Mouse (Mus musculus) midbrain, embryonic 12.5 days (tissue): ENCODE results near the gene Cryzl2. TPM values are rescaled to one million over a fixed set of nuclear protein-coding genes. Genes with fewer than 3 reads are reported as not detected.

Source experiments
- polyA plus RNA-seq: library from polyadenylated mRNA; unstranded; fragments of >200 nt; fragmentation: Nextera tagmentation; extraction: Ambion mirVana; gene quantifications from 2 replicates; pipeline ENCODE4 v1.2.1, GENCODE M21; 2016

Cryzl2 gene
- polyA plus RNA-seq, 1 experiment from 2014 or later, result 7.5 TPM

Other genes starting within 250 kb of the Cryzl2 start
- 36.4 and 43.7 TPM in 2 replicates for gene Rasal2, start 46.0 kb upstream of the Cryzl2 start, polyA plus RNA-seq
- gene Sec16b, start 48.2 kb downstream of the Cryzl2 start, polyA plus RNA-seq, result 0.45 and 0.73 TPM in 2 replicates